Mouse (Mus musculus): ENCODE results near the gene Ppm1d. TPM values are rescaled to one million over a fixed set of nuclear protein-coding genes. Genes with fewer than 3 reads are reported as not detected.

Ppm1d gene
- total and polyA plus RNA-seq, 2 experiments from 2014 or later: 8.2 to 18.4 TPM

DNA sequence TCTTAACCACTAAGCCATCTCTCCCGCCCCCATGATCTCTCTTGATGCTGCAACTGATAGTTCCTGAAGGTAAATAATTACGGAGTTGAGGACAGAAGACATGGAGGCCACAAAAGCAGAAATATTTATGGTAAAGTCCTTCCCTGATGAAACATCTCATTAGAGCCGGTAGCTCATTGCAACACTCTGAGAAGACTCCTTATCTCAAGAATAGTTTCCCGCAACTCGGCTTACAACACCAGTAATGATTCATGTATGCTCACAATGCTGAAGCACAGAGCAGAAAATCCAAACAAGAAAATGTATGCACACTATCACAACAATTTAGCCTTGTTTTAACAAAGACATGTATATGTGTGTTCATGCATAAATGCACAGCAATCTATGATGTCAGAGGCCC, 35.9 kb upstream of the Ppm1d start:
- Histone ChIP-seq H3K4me1 (ENCODE audit: control insufficient read depth, insufficient read depth) (no peaks in the 10 kb centered on the region), H3K36me3 (replicated peaks; ENCODE audit: control insufficient read depth, insufficient read depth, low read length) (no peaks in the 10 kb centered on the region), H3K9me3 (replicated peaks; ENCODE audit: control insufficient read depth, low read length) (no peaks in the 10 kb centered on the region), H3K9ac (replicated peaks; ENCODE audit: low read depth, low read length) (no peak overlapping the region), H3K27ac (ENCODE audit: low read depth) (no peak overlapping the region), H3K4me3 (ENCODE audit: low read depth, low read length) (no peak overlapping the region), H3K27me3 (ENCODE audit: control insufficient read depth, insufficient read depth, low read length) (no peaks in the 10 kb centered on the region), H3K4me2 (ENCODE audit: low read depth, low read length) (no peak overlapping the region)
- TF ChIP-seq CTCF (IDR thresholded peaks at IDR 0.05; ENCODE audit: low read depth) (no peak), EP300 (IDR thresholded peaks at IDR 0.05; ENCODE audit: low read depth) (no peak)
- ATAC-seq (ENCODE audit: insufficient read depth, low read depth): no peak
- 67% methylated on average over 5 of the region's 5 CpGs for WGBS
- DNase-seq (ENCODE audit: low spot score): no peak

- Histone ChIP-seq H3K4me2 (ENCODE audit: low read depth, low read length) (no peak overlapping the region), H3K4me3 (ENCODE audit: low read depth, low read length) (no peak overlapping the region), H3K9me3 (replicated peaks; ENCODE audit: control insufficient read depth, low read length) (no peaks in the 10 kb centered on the region), H3K9ac (replicated peaks; ENCODE audit: low read depth, low read length) (no peak overlapping the region), H3K4me1 (ENCODE audit: control insufficient read depth, insufficient read depth) (no peaks in the 10 kb centered on the region), H3K27ac (ENCODE audit: low read depth) (peak overlapping the region; percentile 25; the same call in 1 of the 2 replicates), H3K27me3 (ENCODE audit: control insufficient read depth, insufficient read depth, low read length) (no peaks in the 10 kb centered on the region), H3K36me3 (replicated peaks; ENCODE audit: control insufficient read depth, insufficient read depth, low read length) (no peaks in the 10 kb centered on the region)
- WGBS: 40% methylated on average over 5 of the region's 5 CpGs
- DNase-seq (ENCODE audit: low spot score) (peak; percentile 25), ATAC-seq (ENCODE audit: insufficient read depth, low read depth) (no peak)
- TF ChIP-seq EP300 (IDR thresholded peaks at IDR 0.05; ENCODE audit: low read depth): no peak
- TF ChIP-seq CTCF (IDR thresholded peaks at IDR 0.05; ENCODE audit: low read depth): no peak
Observed at GRCm38 (mm10) chr11:85277609-85278008, 33.4 kb upstream of the Ppm1d start.

- no peaks in the 10 kb centered on the region for H3K9me3 ChIP-seq (replicated peaks; ENCODE audit: control insufficient read depth, low read length)
- H3K9ac ChIP-seq (replicated peaks; ENCODE audit: low read depth, low read length): no peak overlapping the region
- TF ChIP-seq EP300 (IDR thresholded peaks at IDR 0.05; ENCODE audit: low read depth): no peak
- TF ChIP-seq CTCF (IDR thresholded peaks at IDR 0.05; ENCODE audit: low read depth): no peak
- no peaks in the 10 kb centered on the region for H3K36me3 ChIP-seq (replicated peaks; ENCODE audit: control insufficient read depth, insufficient read depth, low read length)
- WGBS: 63% methylated on average over 1 of the region's 1 CpGs
- peak overlapping the region; percentile 25; the same call in 1 of the 2 replicates for H3K27ac ChIP-seq (ENCODE audit: low read depth)
- DNase-seq (ENCODE audit: low spot score) (no peak), ATAC-seq (ENCODE audit: insufficient read depth, low read depth) (no peak)
- H3K4me1 ChIP-seq (ENCODE audit: control insufficient read depth, insufficient read depth): no peaks in the 10 kb centered on the region
- H3K4me3 ChIP-seq (ENCODE audit: low read depth, low read length): no peak overlapping the region
- no peak overlapping the region for H3K4me2 ChIP-seq (ENCODE audit: low read depth, low read length)
- H3K27me3 ChIP-seq (ENCODE audit: control insufficient read depth, insufficient read depth, low read length): no peaks in the 10 kb centered on the region
Observed at GRCm38 (mm10) chr11:85278175-85278574, 32.9 kb upstream of the Ppm1d start.

- DNase-seq (ENCODE audit: low spot score): no peak
- H3K27ac ChIP-seq (ENCODE audit: low read depth): no peak overlapping the region
Observed at GRCm38 (mm10) chr11:85281219-85281878, 29.7 kb upstream of the Ppm1d start.

DNA sequence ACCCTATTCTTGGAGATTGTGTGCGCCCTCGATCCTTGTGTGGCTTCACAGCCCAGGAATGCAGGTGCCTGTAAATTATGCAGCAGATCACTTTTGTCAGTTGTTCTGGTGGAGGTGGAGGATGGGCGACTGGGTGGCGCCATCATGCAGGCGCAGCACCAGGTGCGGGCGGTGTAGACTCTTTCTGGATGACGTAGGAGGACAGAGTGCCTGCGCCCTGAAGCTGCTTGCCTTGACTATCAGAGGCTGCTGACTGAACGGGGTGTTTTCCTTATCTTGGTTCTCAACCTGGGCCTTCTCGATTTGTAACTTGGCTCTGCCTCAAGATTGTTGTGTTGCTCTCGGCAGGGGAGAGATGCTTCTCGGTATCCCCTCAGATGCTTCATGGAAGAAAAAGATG, 13.1 kb upstream of the Ppm1d start:
- no peak overlapping the region for H3K4me2 ChIP-seq (ENCODE audit: low read depth, low read length)
- H3K4me1 ChIP-seq (ENCODE audit: control insufficient read depth, insufficient read depth): no peaks in the 10 kb centered on the region
- no peaks in the 10 kb centered on the region for H3K27me3 ChIP-seq (ENCODE audit: control insufficient read depth, insufficient read depth, low read length)
- TF ChIP-seq EP300 (IDR thresholded peaks at IDR 0.05; ENCODE audit: low read depth) (no peak), CTCF (IDR thresholded peaks at IDR 0.05; ENCODE audit: low read depth) (no peak)
- DNase-seq (ENCODE audit: low spot score) (no peak), ATAC-seq (ENCODE audit: insufficient read depth, low read depth) (no peak)
- no peak overlapping the region for H3K9ac ChIP-seq (replicated peaks; ENCODE audit: low read depth, low read length)
- no peaks in the 10 kb centered on the region for H3K36me3 ChIP-seq (replicated peaks; ENCODE audit: control insufficient read depth, insufficient read depth, low read length)
- no peak overlapping the region for H3K4me3 ChIP-seq (ENCODE audit: low read depth, low read length)
- 62% methylated on average over 13 of the region's 13 CpGs for WGBS
- no peak overlapping the region for H3K27ac ChIP-seq (ENCODE audit: low read depth)
- H3K9me3 ChIP-seq (replicated peaks; ENCODE audit: control insufficient read depth, low read length): no peaks in the 10 kb centered on the region

More at GRCm38 (mm10) chr11:85281219-85281878, 29.7 kb upstream of the Ppm1d start:
- H3K9me3 ChIP-seq (replicated peaks; ENCODE audit: control insufficient read depth, low read length): no peaks in the 10 kb centered on the region
- no peak for ATAC-seq (ENCODE audit: insufficient read depth, low read depth)
- no peak overlapping the region for H3K9ac ChIP-seq (replicated peaks; ENCODE audit: low read depth, low read length)
- H3K27me3 ChIP-seq (ENCODE audit: control insufficient read depth, insufficient read depth, low read length): no peaks in the 10 kb centered on the region
- H3K4me1 ChIP-seq (ENCODE audit: control insufficient read depth, insufficient read depth): no peaks in the 10 kb centered on the region
- H3K36me3 ChIP-seq (replicated peaks; ENCODE audit: control insufficient read depth, insufficient read depth, low read length): no peaks in the 10 kb centered on the region
- no peak overlapping the region for H3K4me2 ChIP-seq (ENCODE audit: low read depth, low read length)
- 46% methylated on average over 15 of the region's 15 CpGs for WGBS
- no peak overlapping the region for H3K4me3 ChIP-seq (ENCODE audit: low read depth, low read length)
- TF ChIP-seq CTCF (IDR thresholded peaks at IDR 0.05; ENCODE audit: low read depth) (no peak), EP300 (IDR thresholded peaks at IDR 0.05; ENCODE audit: low read depth) (no peak)

DNA sequence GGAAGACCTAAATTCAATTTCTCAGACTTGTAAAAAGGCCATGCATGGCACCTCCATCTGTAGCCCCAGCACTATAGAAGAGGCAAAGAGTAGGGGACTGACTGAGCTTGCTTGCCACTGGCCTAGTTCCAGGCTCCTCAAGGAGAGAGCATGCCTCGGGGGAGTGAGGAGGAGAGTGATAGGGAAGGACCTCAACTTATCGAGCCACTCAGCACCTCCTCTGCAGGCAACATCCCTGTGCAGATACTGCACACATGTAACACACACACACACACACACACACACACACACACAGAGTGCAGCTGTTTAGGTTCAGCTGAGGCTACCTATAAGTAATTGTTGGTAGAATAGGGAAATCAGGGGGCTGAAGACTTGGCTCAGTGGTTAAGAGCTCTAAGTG, 11.2 kb upstream of the Ppm1d start:
- no peak overlapping the region for H3K4me2 ChIP-seq (ENCODE audit: low read depth, low read length)
- ATAC-seq (ENCODE audit: insufficient read depth, low read depth) (no peak), DNase-seq (ENCODE audit: low spot score) (no peak)
- H3K9me3 ChIP-seq (replicated peaks; ENCODE audit: control insufficient read depth, low read length): no peaks in the 10 kb centered on the region
- H3K27ac ChIP-seq (ENCODE audit: low read depth): no peak overlapping the region
- WGBS: 46% methylated on average over 2 of the region's 2 CpGs
- no peaks in the 10 kb centered on the region for H3K27me3 ChIP-seq (ENCODE audit: control insufficient read depth, insufficient read depth, low read length)
- H3K36me3 ChIP-seq (replicated peaks; ENCODE audit: control insufficient read depth, insufficient read depth, low read length): no peaks in the 10 kb centered on the region
- no peak overlapping the region for H3K4me3 ChIP-seq (ENCODE audit: low read depth, low read length)
- no peak for TF ChIP-seq EP300 (IDR thresholded peaks at IDR 0.05; ENCODE audit: low read depth)
- TF ChIP-seq CTCF (IDR thresholded peaks at IDR 0.05; ENCODE audit: low read depth): no peak
- no peaks in the 10 kb centered on the region for H3K4me1 ChIP-seq (ENCODE audit: control insufficient read depth, insufficient read depth)
- H3K9ac ChIP-seq (replicated peaks; ENCODE audit: low read depth, low read length): no peak overlapping the region

All from heart, postnatal 0 days (tissue).